Mouse (Mus musculus) stomach, postnatal 0 days (tissue): ENCODE measurements at regions not wholly inside any gene's neighbourhood (a gene's known extent, or its start where the extent isn't known, plus 50 kb on each side); places are given as distances from the start of the nearest gene placed in this dataset. TPM values are rescaled to one million over a fixed set of nuclear protein-coding genes. Genes with fewer than 3 reads are reported as not detected.
A peak's percentile ranks its signal among the peaks of the same experiment; 100 is the strongest.

Experiments used
- ATAC-seq: fragments of 200-750 bp; cut with Nextera tagmentation; 2 replicates; pipeline ENCODE4 v1.8.0; 2017; ENCODE audit not compliant: low FRiP score, low TSS enrichment
- DNase-seq: peaks from one replicate; pipeline ENCODE4 v3.0.0-alpha.2; 2016; ENCODE audit warnings: low spot score
- H3K27ac ChIP-seq: fragments of 300-500 bp; sonication (generic); replicated peaks from 2 replicates; pipeline ENCODE4 v1.5.1; 2014; ENCODE audit warnings: mild to moderate bottlenecking, control low read depth
- H3K27me3 ChIP-seq: fragments of 300-500 bp; sonication (generic); 2 replicates; pipeline ENCODE4 v1.6.1; 2014; ENCODE audit warnings: low read length; ENCODE audit not compliant: control insufficient read depth, insufficient read depth
- H3K36me3 ChIP-seq: fragments of 300-500 bp; sonication (generic); 2 replicates; pipeline ENCODE4 v1.6.1; 2014; ENCODE audit warnings: low read length, mixed read lengths; ENCODE audit not compliant: control insufficient read depth, insufficient read depth
- H3K4me1 ChIP-seq: fragments of 300-500 bp; sonication (generic); replicated peaks from 2 replicates; pipeline ENCODE4 v1.6.1; 2014; ENCODE audit warnings: antibody characterized with exemption; ENCODE audit not compliant: control insufficient read depth, insufficient read depth
- H3K4me2 ChIP-seq: fragments of 300-500 bp; sonication (generic); replicated peaks from 2 replicates; pipeline ENCODE4 v1.6.1; 2014; ENCODE audit warnings: low read depth, mild to moderate bottlenecking, control low read depth, moderate library complexity
- H3K4me3 ChIP-seq: fragments of 300-500 bp; sonication (generic); 2 replicates; pipeline ENCODE4 v1.5.1; 2014; ENCODE audit warnings: low read depth, low read length, control low read depth
- H3K9ac ChIP-seq: fragments of 300-500 bp; sonication (generic); 2 replicates; pipeline ENCODE4 v1.6.1; 2014; ENCODE audit warnings: mild to moderate bottlenecking, low read length, control low read depth, mixed read lengths
- H3K9me3 ChIP-seq: fragments of 300-500 bp; sonication (generic); 2 replicates; pipeline ENCODE4 v1.6.1; 2016; ENCODE audit warnings: low read length; ENCODE audit not compliant: control insufficient read depth
- CTCF ChIP-seq: IDR thresholded peaks from 2 replicates; pipeline ENCODE4 v1.5.1; 2016; ENCODE audit warnings: antibody characterized with exemption, low read depth, mild to moderate bottlenecking, moderate library complexity
- EP300 ChIP-seq: optimal IDR thresholded peaks from 2 replicates; pipeline ENCODE3; 2016; ENCODE audit warnings: antibody characterized with exemption
- WGBS: fragments of 180-500 bp; shearing (Covaris S2); extraction: QIAGEN DNeasy Blood & Tissue Kit; methylation state at CpG from one replicate; pipeline ENCODE4 v1.1.7; 2014; 5-methylcytosine and 5-hydroxymethylcytosine counted together
- microRNA counts: library from miRNA; unstranded; fragments of <30 nt; microRNA quantifications from one replicate; lab custom pipeline; 2015
- microRNA-seq: library from miRNA; unstranded; fragments of <30 nt; microRNA quantifications from one replicate; pipeline ENCODE4, GENCODE M21; 2016

GRCm38 (mm10) chr16:92880356-92881043 lies 54.6 kb upstream of the Runx1 start:
- no peaks in the 10 kb centered on the region for H3K36me3 ChIP-seq
- H3K4me3 ChIP-seq: no peak overlapping the region
- no peak overlapping the region for H3K9ac ChIP-seq
- no peak overlapping the region for H3K4me2 ChIP-seq
- no peaks in the 10 kb centered on the region for H3K4me1 ChIP-seq
- no peak for DNase-seq
- 87% methylated on average over 3 of the region's 3 CpGs for WGBS
- H3K9me3 ChIP-seq: no peaks in the 10 kb centered on the region
- ATAC-seq: no peak
- TF ChIP-seq CTCF (no peak), EP300 (no peak)
- H3K27me3 ChIP-seq: no peaks in the 10 kb centered on the region
- H3K27ac ChIP-seq: no peak overlapping the region

- Histone ChIP-seq H3K27ac (no peak overlapping the region), H3K9me3 (no peaks in the 10 kb centered on the region), H3K4me3 (no peak overlapping the region), H3K4me2 (no peak overlapping the region), H3K36me3 (no peaks in the 10 kb centered on the region), H3K9ac (no peak overlapping the region), H3K4me1 (no peaks in the 10 kb centered on the region), H3K27me3 (no peaks in the 10 kb centered on the region)
- ATAC-seq (no peak), DNase-seq (no peak)
- TF ChIP-seq CTCF (no peak), EP300 (no peak)
- WGBS: 55% methylated on average over 10 of the region's 10 CpGs
Measured at GRCm38 (mm10) chr16:92878081-92878480, 52.1 kb upstream of the Runx1 start.

MicroRNAs encoded in the stretch of these regions (microRNA counts, 519-probe panel; counts per million panel counts)
- microRNA mmu-miR-802 (lab: Ali Mortazavi, UCI): not detected

Small RNA genes lying in the stretch of these regions (microRNA-seq; reads per million reads assigned to microRNA genes)
- gene Gm28003 (not detected), gene Mir802 (71.4 reads per million, percentile 41 among the genes with 10 or more reads in this experiment)
